Mouse (Mus musculus) heart, embryonic 11.5 days (tissue): ENCODE data around the gene Fam19a2. TPM values are rescaled to one million over a fixed set of nuclear protein-coding genes. Genes with fewer than 3 reads are reported as not detected.

Experiments
- ATAC-seq: fragments of 200-750 bp; cut with Nextera tagmentation; replicated peaks from 2 replicates; pipeline ENCODE4 v1.8.0; 2017; ENCODE audit warnings: moderate library complexity; ENCODE audit not compliant: insufficient number of reproducible peaks, low FRiP score, low TSS enrichment
- H3K27ac ChIP-seq: fragments of 300-500 bp; sonication (generic); 2 replicates; pipeline ENCODE4 v1.5.1; 2014; ENCODE audit warnings: mild to moderate bottlenecking, low read depth, low read length
- H3K27me3 ChIP-seq: fragments of 300-500 bp; sonication (generic); 2 replicates; pipeline ENCODE4 v1.6.1; 2014; ENCODE audit warnings: mild to moderate bottlenecking, low read length, mixed read lengths; ENCODE audit not compliant: control insufficient read depth, insufficient read depth
- H3K36me3 ChIP-seq: fragments of 300-500 bp; sonication (generic); 2 replicates; pipeline ENCODE4 v1.6.1; 2014; ENCODE audit warnings: mild to moderate bottlenecking, low read length, moderate library complexity, mixed read lengths; ENCODE audit not compliant: control insufficient read depth, insufficient read depth
- H3K4me1 ChIP-seq: fragments of 300-500 bp; sonication (generic); 2 replicates; pipeline ENCODE4 v1.6.1; 2014; ENCODE audit warnings: low read length; ENCODE audit not compliant: control insufficient read depth, insufficient read depth
- H3K4me2 ChIP-seq: fragments of 300-500 bp; sonication (generic); 2 replicates; pipeline ENCODE4 v1.6.1; 2014; ENCODE audit warnings: mild to moderate bottlenecking, moderate library complexity
- H3K4me3 ChIP-seq: fragments of 300-500 bp; sonication (generic); 2 replicates; pipeline ENCODE4 v1.5.1; 2014; ENCODE audit warnings: low read depth, low read length
- H3K9ac ChIP-seq: fragments of 300-500 bp; sonication (generic); 2 replicates; pipeline ENCODE4 v1.6.1; 2014; ENCODE audit warnings: mild to moderate bottlenecking, low read depth, low read length, moderate library complexity
- H3K9me3 ChIP-seq: fragments of 300-500 bp; sonication (generic); replicated peaks from 2 replicates; pipeline ENCODE4 v1.6.1; 2016; ENCODE audit warnings: low read length; ENCODE audit not compliant: control insufficient read depth
- WGBS: fragments of 180-500 bp; shearing (Covaris S2); extraction: QIAGEN DNeasy Blood & Tissue Kit; methylation state at CpG from one replicate; pipeline ENCODE4 v1.1.7; 2014; ENCODE audit not compliant: insufficient replicate concordance; 5-methylcytosine and 5-hydroxymethylcytosine counted together
- polyA plus RNA-seq: library from polyadenylated mRNA; unstranded; fragments of >200 nt; fragmentation: Nextera tagmentation; extraction: Ambion mirVana; gene quantifications from 2 replicates; pipeline ENCODE4 v1.2.1, GENCODE M21; 2014

The Fam19a2 gene
- polyA plus RNA-seq, 1 experiment from 2014 or later, result 1.2 TPM

- no peak overlapping the region for H3K9ac ChIP-seq
- 69% methylated on average over 8 of the region's 8 CpGs for WGBS
- no peaks in the 10 kb centered on the region for H3K27me3 ChIP-seq
- no peaks in the 10 kb centered on the region for H3K4me1 ChIP-seq
- H3K27ac ChIP-seq, result no peak overlapping the region
- H3K9me3 ChIP-seq, result no peaks in the 10 kb centered on the region
- H3K4me3 ChIP-seq, result no peak overlapping the region
- ATAC-seq, result no peak
- no peaks in the 10 kb centered on the region for H3K36me3 ChIP-seq
- H3K4me2 ChIP-seq, result no peak overlapping the region
Measured at GRCm38 (mm10) chr10:123692186-123692925, 428.6 kb downstream of the Fam19a2 start.

GRCm38 (mm10) chr10:123692926-123693224, 429.1 kb downstream of the Fam19a2 start:
- Histone ChIP-seq H3K36me3 (no peaks in the 10 kb centered on the region), H3K4me3 (no peak overlapping the region), H3K9ac (no peak overlapping the region), H3K4me2 (no peak overlapping the region), H3K9me3 (no peaks in the 10 kb centered on the region), H3K27ac (no peak overlapping the region), H3K27me3 (no peaks in the 10 kb centered on the region), H3K4me1 (no peaks in the 10 kb centered on the region)
- 80% methylated on average over 4 of the region's 4 CpGs for WGBS
- ATAC-seq, result no peak

DNA sequence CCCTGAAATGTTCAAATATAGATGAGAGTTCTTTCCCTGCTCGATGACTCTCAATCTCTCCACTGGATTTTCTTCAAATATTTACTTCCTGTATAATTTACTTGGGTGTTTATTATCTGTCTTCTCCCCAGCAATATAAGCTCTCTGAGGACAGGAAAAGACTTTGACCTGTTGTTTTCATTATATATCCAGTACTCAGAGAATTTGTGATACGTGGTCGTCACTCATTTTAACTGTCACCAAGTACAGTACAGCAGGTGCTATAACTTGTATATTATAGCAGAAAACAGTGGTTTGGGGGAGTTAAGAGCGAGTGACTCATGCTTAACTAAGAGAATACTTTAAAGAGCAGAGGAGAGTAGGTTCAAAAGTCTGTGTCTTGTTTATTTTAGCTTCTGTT, 438.8 kb downstream of the Fam19a2 start:
- Histone ChIP-seq H3K36me3 (no peaks in the 10 kb centered on the region), H3K9me3 (no peaks in the 10 kb centered on the region), H3K4me2 (no peak overlapping the region), H3K27ac (no peak overlapping the region), H3K4me1 (no peaks in the 10 kb centered on the region), H3K4me3 (no peak overlapping the region), H3K27me3 (no peaks in the 10 kb centered on the region), H3K9ac (no peak overlapping the region)
- 79% methylated on average over 4 of the region's 4 CpGs for WGBS
- no peak for ATAC-seq

GRCm38 (mm10) chr10:123707026-123707425, 443.2 kb downstream of the Fam19a2 start:
- ATAC-seq, result no peak
- 83% methylated on average over 3 of the region's 3 CpGs for WGBS
- no peak overlapping the region for H3K27ac ChIP-seq
- H3K9ac ChIP-seq, result no peak overlapping the region
- H3K4me3 ChIP-seq, result no peak overlapping the region
- H3K4me1 ChIP-seq, result no peaks in the 10 kb centered on the region
- no peaks in the 10 kb centered on the region for H3K9me3 ChIP-seq
- H3K27me3 ChIP-seq, result no peaks in the 10 kb centered on the region
- H3K36me3 ChIP-seq, result no peaks in the 10 kb centered on the region
- H3K4me2 ChIP-seq, result no peak overlapping the region

DNA sequence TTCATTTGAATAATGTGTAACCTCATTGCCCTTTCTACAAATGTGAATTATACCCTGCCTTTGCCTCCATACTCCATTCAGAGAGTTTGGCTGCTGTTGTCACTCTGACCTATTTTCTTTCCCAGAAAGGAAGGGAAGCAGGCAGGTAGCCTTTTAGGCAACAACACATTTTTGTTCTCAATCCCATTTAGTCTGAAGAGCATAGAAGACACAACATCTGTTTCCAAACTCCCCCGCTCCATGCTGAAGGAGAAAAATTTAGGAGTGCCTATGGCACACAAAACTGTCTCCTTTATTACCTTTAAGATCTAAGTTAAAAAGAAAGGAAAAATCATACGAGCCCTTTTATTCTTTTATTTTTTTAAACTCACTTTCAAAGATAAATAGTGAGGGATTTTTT, 446.9 kb downstream of the Fam19a2 start:
- no peaks in the 10 kb centered on the region for H3K4me1 ChIP-seq
- ATAC-seq, result no peak
- no peak overlapping the region for H3K9ac ChIP-seq
- 81% methylated on average over 2 of the region's 2 CpGs for WGBS
- no peak overlapping the region for H3K4me3 ChIP-seq
- H3K27ac ChIP-seq, result no peak overlapping the region
- no peak overlapping the region for H3K4me2 ChIP-seq
- H3K36me3 ChIP-seq, result no peaks in the 10 kb centered on the region
- no peaks in the 10 kb centered on the region for H3K27me3 ChIP-seq
- H3K9me3 ChIP-seq, result no peaks in the 10 kb centered on the region

- no peaks in the 10 kb centered on the region for H3K27me3 ChIP-seq
- ATAC-seq, result no peak
- H3K9me3 ChIP-seq, result no peaks in the 10 kb centered on the region
- H3K4me2 ChIP-seq, result no peak overlapping the region
- H3K4me1 ChIP-seq, result no peaks in the 10 kb centered on the region
- H3K36me3 ChIP-seq, result no peaks in the 10 kb centered on the region
- no peak overlapping the region for H3K9ac ChIP-seq
- no peak overlapping the region for H3K27ac ChIP-seq
- H3K4me3 ChIP-seq, result no peak overlapping the region
- 68% methylated on average over 2 of the region's 2 CpGs for WGBS
Measured at GRCm38 (mm10) chr10:123721952-123722460, 458.2 kb downstream of the Fam19a2 start.

GRCm38 (mm10) chr10:123723641-123724040, 459.8 kb downstream of the Fam19a2 start:
- Histone ChIP-seq H3K27ac (no peak overlapping the region), H3K36me3 (no peaks in the 10 kb centered on the region), H3K9me3 (no peaks in the 10 kb centered on the region), H3K4me3 (no peak overlapping the region), H3K27me3 (no peaks in the 10 kb centered on the region), H3K4me2 (no peak overlapping the region), H3K9ac (no peak overlapping the region), H3K4me1 (no peaks in the 10 kb centered on the region)
- no peak for ATAC-seq

GRCm38 (mm10) chr10:123748317-123748716, 484.5 kb downstream of the Fam19a2 start:
- H3K9me3 ChIP-seq, result no peaks in the 10 kb centered on the region
- H3K27me3 ChIP-seq, result no peaks in the 10 kb centered on the region
- no peaks in the 10 kb centered on the region for H3K4me1 ChIP-seq
- ATAC-seq, result no peak
- H3K4me3 ChIP-seq, result no peak overlapping the region
- H3K27ac ChIP-seq, result no peak overlapping the region
- 70% methylated on average over 1 of the region's 1 CpGs for WGBS
- no peak overlapping the region for H3K4me2 ChIP-seq
- H3K36me3 ChIP-seq, result no peaks in the 10 kb centered on the region
- no peak overlapping the region for H3K9ac ChIP-seq

DNA sequence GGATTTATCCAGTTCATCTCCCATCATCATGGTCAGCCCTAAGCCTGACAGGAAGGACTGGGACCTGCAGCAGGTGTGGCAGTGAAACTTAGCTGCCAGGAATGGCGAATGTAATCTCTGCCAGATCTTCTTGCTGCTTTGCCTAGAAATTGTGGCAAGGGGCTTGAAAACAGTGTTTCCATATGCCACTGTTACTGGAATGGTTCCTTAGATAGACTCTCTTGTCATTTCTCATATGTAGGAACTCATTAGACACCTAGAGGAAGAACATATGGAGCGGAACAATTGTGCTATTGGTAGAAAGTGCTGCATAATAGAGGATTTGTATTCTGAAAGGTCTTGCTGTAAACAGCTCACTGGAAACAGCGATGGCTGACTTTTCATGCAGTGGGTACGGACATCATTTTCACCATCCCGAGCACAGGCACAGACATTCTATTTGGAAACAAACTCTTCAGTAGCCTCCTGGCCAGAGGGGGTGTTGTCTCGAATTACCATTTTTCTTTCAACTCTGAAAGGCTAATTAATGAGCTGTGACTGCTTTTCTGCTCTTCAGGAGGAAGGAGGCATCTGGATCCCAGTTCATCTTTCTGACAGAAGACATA, 488.0 kb downstream of the Fam19a2 start:
- no peak overlapping the region for H3K27ac ChIP-seq
- no peaks in the 10 kb centered on the region for H3K4me1 ChIP-seq
- WGBS, result 61% methylated on average over 6 of the region's 6 CpGs
- no peak overlapping the region for H3K9ac ChIP-seq
- H3K27me3 ChIP-seq, result no peaks in the 10 kb centered on the region
- no peak for ATAC-seq
- no peaks in the 10 kb centered on the region for H3K36me3 ChIP-seq
- H3K4me2 ChIP-seq, result no peak overlapping the region
- H3K9me3 ChIP-seq, result no peaks in the 10 kb centered on the region
- H3K4me3 ChIP-seq, result no peak overlapping the region
